Mouse (Mus musculus): ENCODE results near the gene Clock.

DNA sequence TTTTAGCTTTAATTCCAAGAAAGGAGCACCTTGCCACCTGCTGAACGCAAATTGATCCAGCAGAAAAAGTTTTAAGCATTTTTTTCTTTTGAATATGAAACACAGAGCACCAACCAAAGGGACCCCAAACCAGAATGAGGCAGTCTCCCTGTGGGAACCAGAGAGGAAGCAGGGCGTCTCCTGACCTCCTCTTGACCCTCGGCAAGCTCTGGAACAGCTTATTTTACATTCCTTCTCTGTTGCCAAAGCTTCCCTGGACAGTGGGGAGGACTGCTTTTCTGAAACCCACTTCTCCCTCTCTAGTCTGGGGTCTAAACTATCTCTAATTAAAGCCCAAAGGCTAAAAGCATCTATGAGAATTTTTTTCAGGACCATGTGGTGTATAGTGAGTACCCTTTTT is 128.2 kb downstream of the Clock start:
- TF ChIP-seq CTCF (IDR thresholded peaks at IDR 0.05; ENCODE audit: extremely low read depth, insufficient read depth, insufficient read length, insufficient replicate concordance) (no peak), POLR2A (IDR thresholded peaks at IDR 0.05; ENCODE audit: low read depth, low read length) (no peak)

Measured in spleen, adult 2 months (tissue).